Mouse (Mus musculus) midbrain, embryonic 14.5 days (tissue): ENCODE data around the gene Gstm4. TPM values are rescaled to one million over a fixed set of nuclear protein-coding genes. Genes with fewer than 3 reads are reported as not detected.

Source experiments
- ATAC-seq: fragments of 200-750 bp; cut with Nextera tagmentation; 2 replicates; pipeline ENCODE4 v1.8.0; 2017; ENCODE audit warnings: moderate number of reproducible peaks, moderate library complexity; ENCODE audit not compliant: low FRiP score, low TSS enrichment
- DNase-seq: peaks from one replicate; pipeline ENCODE4 v3.0.0-alpha.2; 2015
- H3K27ac ChIP-seq: fragments of 300-500 bp; sonication (generic); replicated peaks from 2 replicates; pipeline ENCODE4 v1.5.1; 2014; ENCODE audit warnings: mild to moderate bottlenecking, low read depth, low read length, moderate library complexity
- H3K27me3 ChIP-seq: fragments of 300-500 bp; sonication (generic); 2 replicates; pipeline ENCODE4 v1.6.1; 2014; ENCODE audit warnings: low read length, control low read depth, mixed read lengths; ENCODE audit not compliant: control insufficient read depth, insufficient read depth
- H3K36me3 ChIP-seq: fragments of 300-500 bp; sonication (generic); 2 replicates; pipeline ENCODE4 v1.6.1; 2014; ENCODE audit warnings: low read length, control low read depth; ENCODE audit not compliant: control insufficient read depth, insufficient read depth
- H3K4me1 ChIP-seq: fragments of 300-500 bp; sonication (generic); 2 replicates; pipeline ENCODE4 v1.6.1; 2014; ENCODE audit warnings: mild to moderate bottlenecking, antibody characterized with exemption, low read length, control low read depth; ENCODE audit not compliant: control insufficient read depth, insufficient read depth
- H3K4me2 ChIP-seq: fragments of 300-500 bp; sonication (generic); 2 replicates; pipeline ENCODE4 v1.6.1; 2014; ENCODE audit warnings: mild to moderate bottlenecking, low read length, moderate library complexity
- H3K4me3 ChIP-seq: fragments of 300-500 bp; sonication (generic); replicated peaks from 2 replicates; pipeline ENCODE4 v1.5.1; 2014; ENCODE audit warnings: low read depth, low read length
- H3K9ac ChIP-seq: fragments of 300-500 bp; sonication (generic); replicated peaks from 2 replicates; pipeline ENCODE4 v1.6.1; 2014; ENCODE audit warnings: mild to moderate bottlenecking, low read length, moderate library complexity
- H3K9me3 ChIP-seq: fragments of 300-500 bp; sonication (generic); 2 replicates; pipeline ENCODE4 v1.6.1; 2016; ENCODE audit warnings: low read length, control low read depth, mixed read lengths; ENCODE audit not compliant: control insufficient read depth
- WGBS: fragments of 180-500 bp; shearing (Covaris S2); extraction: QIAGEN DNeasy Blood & Tissue Kit; methylation state at CpG from one replicate; pipeline ENCODE4 v1.1.7; 2014; 5-methylcytosine and 5-hydroxymethylcytosine counted together
- polyA plus RNA-seq: library from polyadenylated mRNA; unstranded; fragments of >200 nt; fragmentation: Nextera tagmentation; extraction: Ambion mirVana; gene quantifications from 2 replicates; pipeline ENCODE4 v1.2.1, GENCODE M21; 2014

Gene Gstm4
- 16.0 and 17.5 TPM in 2 replicates for polyA plus RNA-seq

DNA sequence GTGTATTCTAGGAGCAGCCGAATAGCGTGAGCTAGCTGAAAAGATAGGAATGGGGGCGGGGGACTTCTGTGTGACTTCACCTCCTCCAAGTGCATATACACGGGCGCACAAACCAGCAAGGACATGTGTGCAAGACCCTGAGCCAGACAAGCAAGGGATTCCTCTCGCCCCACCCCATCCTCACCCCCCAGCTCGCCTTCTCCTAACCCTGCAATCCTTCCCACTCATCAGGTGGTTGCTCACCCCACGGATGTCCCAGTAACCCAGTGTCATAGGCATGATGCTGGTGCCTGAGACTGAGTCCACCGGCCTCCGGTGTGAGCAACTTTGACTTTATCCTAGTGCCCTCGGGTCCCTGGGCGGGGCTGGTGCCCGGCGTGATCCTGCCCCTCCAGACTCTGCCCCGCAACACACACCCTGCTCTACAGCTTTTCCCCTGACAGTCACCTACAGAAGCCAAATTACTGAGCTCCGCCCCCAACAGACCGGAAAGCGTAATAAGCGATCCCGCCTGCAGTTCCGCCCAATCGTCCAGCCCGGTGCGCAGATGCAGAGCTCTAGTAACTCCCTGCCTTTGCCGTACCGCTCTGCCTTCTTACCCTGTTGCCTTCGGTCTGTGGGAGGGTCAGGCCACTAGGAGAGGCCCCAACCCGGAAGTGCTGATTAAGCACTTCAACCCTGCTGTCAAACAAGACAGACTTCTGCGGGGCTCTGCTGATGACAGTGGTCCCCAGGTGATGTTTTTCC, at the start of gene Gstm4:
Gene Gstm4, minus strand, starts transcription at position 501 of the 747 bp plus-strand sequence.
- Histone ChIP-seq H3K36me3 (no peaks in the 10 kb centered on the region), H3K9me3 (no peaks in the 10 kb centered on the region), H3K27ac (peak within 1 kb of the TSS; percentile 63; the same call in 1 of the 2 replicates), H3K4me2 (peak within 1 kb of the TSS; percentile 87), H3K9ac (peak within 1 kb of the TSS; percentile 65), H3K4me1 (peaks cover 8% of the 10 kb centered on the region; the same call in 1 of the 2 replicates), H3K4me3 (peak within 1 kb of the TSS; percentile 54), H3K27me3 (no peaks in the 10 kb centered on the region)
- peak; percentile 87 for DNase-seq
- peak; percentile 85 for ATAC-seq
- 9% methylated on average over 29 of the region's 29 CpGs for WGBS

GRCm38 (mm10) chr3:108094146-108094545, 49.5 kb upstream of the Gstm4 start:
- Histone ChIP-seq H3K27me3 (no peaks in the 10 kb centered on the region), H3K9ac (no peak overlapping the region), H3K27ac (no peak overlapping the region), H3K4me3 (no peak overlapping the region), H3K36me3 (no peaks in the 10 kb centered on the region), H3K9me3 (no peaks in the 10 kb centered on the region), H3K4me2 (no peak overlapping the region), H3K4me1 (no peaks in the 10 kb centered on the region)
- peak; percentile 55 for DNase-seq
- ATAC-seq = no peak
- 62% methylated on average over 1 of the region's 1 CpGs for WGBS

- H3K36me3 ChIP-seq = no peaks in the 10 kb centered on the region
- ATAC-seq = no peak
- 50% methylated on average over 6 of the region's 6 CpGs for WGBS
These were observed 48.6 kb upstream of the Gstm4 start for GRCm38 (mm10) chr3:108093306-108093705.

DNA sequence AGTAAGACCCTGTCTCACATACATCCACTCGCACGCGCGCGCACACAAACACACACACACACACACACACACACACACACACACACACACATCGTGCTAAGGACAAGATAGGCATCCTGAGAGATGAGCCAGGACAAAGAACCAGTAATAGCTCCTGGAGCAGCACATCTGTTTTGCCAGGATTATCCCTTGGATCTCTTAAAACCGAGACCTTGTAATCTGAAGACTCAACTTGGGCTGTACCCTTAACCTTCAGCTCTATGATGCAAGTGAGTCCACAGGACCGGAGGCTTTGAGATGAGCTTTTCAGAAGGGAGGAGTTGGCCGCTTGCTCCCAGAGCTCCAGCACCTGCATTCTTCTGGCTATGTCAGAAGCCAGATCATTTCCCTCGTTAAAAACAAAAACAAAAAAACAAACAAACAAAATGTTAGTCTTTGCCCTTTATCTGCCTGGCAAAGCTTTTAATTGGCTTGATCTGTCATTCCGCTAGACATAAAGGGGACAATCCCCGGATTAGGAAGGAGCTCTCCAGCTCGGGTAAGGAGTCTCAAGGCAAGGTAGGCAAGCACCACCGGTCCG, 47.9 kb upstream of the Gstm4 start, which contains the start of gene Gnat2:
Gene Gnat2, plus strand, starts transcription at position 254 of the 580 bp plus-strand sequence.
- Histone ChIP-seq H3K9me3 (no peaks in the 10 kb centered on the region), H3K4me3 (no peak within 1 kb of the TSS), H3K4me1 (no peaks in the 10 kb centered on the region), H3K9ac (no peak within 1 kb of the TSS), H3K36me3 (no peaks in the 10 kb centered on the region), H3K4me2 (no peak within 1 kb of the TSS), H3K27me3 (no peaks in the 10 kb centered on the region), H3K27ac (no peak within 1 kb of the TSS)
- no peak for ATAC-seq
- no peak for DNase-seq
- WGBS = 62% methylated on average over 15 of the region's 15 CpGs

More at GRCm38 (mm10) chr3:108093306-108093705, 48.6 kb upstream of the Gstm4 start:
- Histone ChIP-seq H3K4me1 (no peaks in the 10 kb centered on the region), H3K9ac (no peak overlapping the region), H3K4me3 (no peak overlapping the region), H3K27me3 (no peaks in the 10 kb centered on the region), H3K4me2 (no peak overlapping the region), H3K9me3 (no peaks in the 10 kb centered on the region), H3K27ac (no peak overlapping the region)
- no peak for DNase-seq

DNA sequence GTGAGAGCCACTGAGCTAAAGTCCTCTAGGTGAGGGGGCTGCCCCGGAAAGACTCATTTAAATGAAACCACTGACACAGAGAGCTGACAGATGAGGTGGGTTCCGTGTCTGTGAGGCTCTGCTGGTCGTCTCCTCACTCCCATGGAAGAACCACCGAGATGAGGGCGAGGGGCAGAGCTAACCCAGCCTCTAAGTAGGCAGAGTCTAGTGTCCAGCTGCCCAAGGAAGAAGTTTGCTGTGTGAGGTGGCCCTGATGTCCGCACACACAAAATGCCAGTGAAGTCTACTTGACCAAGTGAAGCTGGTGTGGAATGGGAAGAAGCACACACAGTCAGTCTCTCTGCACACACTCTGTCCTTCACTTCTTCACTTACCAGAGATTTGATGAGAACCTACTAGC, 47.3 kb upstream of the Gstm4 start:
- ATAC-seq = no peak
- H3K9me3 ChIP-seq = no peaks in the 10 kb centered on the region
- 75% methylated on average over 6 of the region's 6 CpGs for WGBS

DNA sequence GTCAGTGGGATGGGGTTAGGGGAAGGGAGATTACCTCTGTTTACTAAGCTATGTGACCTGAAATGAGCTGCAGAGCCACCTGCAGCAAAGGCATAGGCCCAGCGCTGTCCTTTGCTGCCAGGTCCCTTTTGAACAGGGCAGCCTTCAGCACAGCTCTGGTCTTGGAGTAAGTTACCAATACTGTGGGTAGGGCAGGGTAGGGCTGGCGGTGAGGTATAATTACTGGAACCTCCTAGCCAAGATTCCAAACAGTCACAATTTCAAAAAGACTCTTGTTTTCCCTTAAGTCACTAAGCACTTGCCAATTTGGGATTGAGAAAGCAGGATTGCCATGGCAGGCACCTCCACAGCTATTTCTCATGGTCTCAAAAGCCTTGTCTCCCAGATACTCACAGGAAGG, 45.9 kb upstream of the Gstm4 start:
- no peak overlapping the region for H3K4me3 ChIP-seq
- DNase-seq = no peak
- no peak overlapping the region for H3K9ac ChIP-seq
- H3K36me3 ChIP-seq = no peaks in the 10 kb centered on the region
- no peak overlapping the region for H3K4me2 ChIP-seq
- H3K27me3 ChIP-seq = no peaks in the 10 kb centered on the region
- no peaks in the 10 kb centered on the region for H3K9me3 ChIP-seq
- WGBS = 78% methylated on average over 2 of the region's 2 CpGs
- no peak for ATAC-seq
- peaks cover 11% of the 10 kb centered on the region for H3K4me1 ChIP-seq
- H3K27ac ChIP-seq = no peak overlapping the region

More for the DNA sequence above, 47.3 kb upstream of the Gstm4 start:
- Histone ChIP-seq H3K27ac (no peak overlapping the region), H3K9ac (no peak overlapping the region), H3K4me1 (no peaks in the 10 kb centered on the region), H3K4me2 (no peak overlapping the region), H3K27me3 (no peaks in the 10 kb centered on the region), H3K36me3 (no peaks in the 10 kb centered on the region), H3K4me3 (no peak overlapping the region)
- no peak for DNase-seq

DNA sequence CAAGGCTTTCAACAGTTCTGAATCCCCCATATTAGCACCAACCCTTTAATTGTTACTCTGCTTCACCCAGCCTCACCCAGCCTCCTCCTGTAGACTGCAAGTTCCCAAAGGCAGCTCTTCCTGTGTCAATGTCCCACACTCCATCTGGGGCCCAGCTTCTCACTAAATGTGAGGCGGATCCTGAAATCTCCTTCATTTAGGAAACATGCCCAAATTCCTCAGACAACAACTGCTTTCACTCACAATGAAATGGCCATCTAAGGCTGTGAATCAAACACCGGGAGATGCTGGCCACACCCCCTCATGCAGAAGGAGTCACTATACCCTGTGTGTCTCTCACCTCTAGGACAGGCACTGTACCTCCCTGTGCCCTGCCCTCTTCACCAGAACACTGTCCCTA, 45.2 kb upstream of the Gstm4 start:
- Histone ChIP-seq H3K27me3 (no peaks in the 10 kb centered on the region), H3K27ac (no peak overlapping the region), H3K9me3 (no peaks in the 10 kb centered on the region), H3K4me1 (peaks cover 11% of the 10 kb centered on the region), H3K36me3 (no peaks in the 10 kb centered on the region), H3K4me2 (no peak overlapping the region), H3K4me3 (no peak overlapping the region), H3K9ac (no peak overlapping the region)
- ATAC-seq (no peak), DNase-seq (no peak)
- 47% methylated on average over 2 of the region's 2 CpGs for WGBS

GRCm38 (mm10) chr3:108088842-108089380, 44.2 kb upstream of the Gstm4 start:
- 40% methylated on average over 5 of the region's 5 CpGs for WGBS
- no peak overlapping the region for H3K4me3 ChIP-seq
- DNase-seq = no peak
- H3K9me3 ChIP-seq = no peaks in the 10 kb centered on the region
- H3K27ac ChIP-seq = no peak overlapping the region
- no peak overlapping the region for H3K4me2 ChIP-seq
- ATAC-seq = no peak
- H3K27me3 ChIP-seq = no peaks in the 10 kb centered on the region
- H3K9ac ChIP-seq = no peak overlapping the region
- H3K36me3 ChIP-seq = no peaks in the 10 kb centered on the region
- H3K4me1 ChIP-seq = peaks cover 21% of the 10 kb centered on the region
